Mouse (Mus musculus): ENCODE data around the gene Ddx1. TPM values are rescaled to one million over a fixed set of nuclear protein-coding genes. Genes with fewer than 3 reads are reported as not detected.
"Not testable (repeated sequence)": the region's sequence is repeated elsewhere in the genome, so short reads cannot be mapped to it uniquely, and the experiment has no call there.

Ddx1 gene
- polyA plus RNA-seq, 1 experiment from 2014 or later = 211 TPM

- WGBS = 65% methylated on average over 3 of the region's 3 CpGs
- no peak for DNase-seq (ENCODE audit: extremely low spot score, low spot score)
- H3K4me1 ChIP-seq = 0 out of 2 replicates have a peak, but pooled peaks cover 4% of the 10 kb centered on the region
- H3K27ac ChIP-seq = no peak overlapping the region
- no peaks in the 10 kb centered on the region for H3K27me3 ChIP-seq (ENCODE audit: poor library complexity, severe bottlenecking)
- no peak overlapping the region for H3K4me3 ChIP-seq
- H3K36me3 ChIP-seq (replicated peaks) = no peaks in the 10 kb centered on the region
- H3K9me3 ChIP-seq = no peaks in the 10 kb centered on the region
Measured at GRCm38 (mm10) chr12:13198157-13198556, 50.9 kb downstream of the Ddx1 start.

GRCm38 (mm10) chr12:13196146-13196545 lies 52.9 kb downstream of the Ddx1 start:
- H3K9me3 ChIP-seq = no peaks in the 10 kb centered on the region

DNA sequence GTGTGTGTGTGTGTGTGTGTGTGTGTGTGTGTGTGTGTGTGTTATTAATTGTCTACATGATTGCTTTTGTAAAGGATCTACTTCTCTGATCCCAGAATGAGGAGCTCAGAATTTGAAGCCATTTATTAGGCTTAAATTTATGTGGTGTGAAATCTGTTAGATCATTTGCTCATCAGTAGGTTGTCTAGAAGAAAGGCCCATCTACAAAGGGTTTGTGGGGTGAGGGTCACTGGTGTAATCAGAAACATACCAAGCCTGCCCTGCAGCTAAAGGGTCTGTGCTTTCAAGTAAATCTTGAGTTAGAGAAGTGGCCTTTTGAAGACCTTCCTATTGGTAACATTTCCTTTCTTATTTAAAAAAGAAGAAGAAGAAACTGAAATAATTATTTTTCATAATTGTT lies 53.5 kb downstream of the Ddx1 start:
- DNase-seq (ENCODE audit: extremely low spot score, low spot score) = no peak
- no peaks in the 10 kb centered on the region for H3K27me3 ChIP-seq (ENCODE audit: poor library complexity, severe bottlenecking)
- 0 out of 2 replicates have a peak, but pooled peaks cover 4% of the 10 kb centered on the region for H3K4me1 ChIP-seq
- no peak overlapping the region for H3K4me3 ChIP-seq
- H3K36me3 ChIP-seq (replicated peaks) = no peaks in the 10 kb centered on the region
- H3K9me3 ChIP-seq = no peaks in the 10 kb centered on the region
- H3K27ac ChIP-seq = no peak overlapping the region

More at GRCm38 (mm10) chr12:13196146-13196545, 52.9 kb downstream of the Ddx1 start:
- 75% methylated on average over 4 of the region's 4 CpGs for WGBS
- Histone ChIP-seq H3K4me3 (no peak overlapping the region), H3K27ac (no peak overlapping the region), H3K36me3 (replicated peaks) (no peaks in the 10 kb centered on the region), H3K27me3 (ENCODE audit: poor library complexity, severe bottlenecking) (no peaks in the 10 kb centered on the region), H3K4me1 (0 out of 2 replicates have a peak, but pooled peaks cover 4% of the 10 kb centered on the region)
- no peak for DNase-seq (ENCODE audit: extremely low spot score, low spot score)

DNA sequence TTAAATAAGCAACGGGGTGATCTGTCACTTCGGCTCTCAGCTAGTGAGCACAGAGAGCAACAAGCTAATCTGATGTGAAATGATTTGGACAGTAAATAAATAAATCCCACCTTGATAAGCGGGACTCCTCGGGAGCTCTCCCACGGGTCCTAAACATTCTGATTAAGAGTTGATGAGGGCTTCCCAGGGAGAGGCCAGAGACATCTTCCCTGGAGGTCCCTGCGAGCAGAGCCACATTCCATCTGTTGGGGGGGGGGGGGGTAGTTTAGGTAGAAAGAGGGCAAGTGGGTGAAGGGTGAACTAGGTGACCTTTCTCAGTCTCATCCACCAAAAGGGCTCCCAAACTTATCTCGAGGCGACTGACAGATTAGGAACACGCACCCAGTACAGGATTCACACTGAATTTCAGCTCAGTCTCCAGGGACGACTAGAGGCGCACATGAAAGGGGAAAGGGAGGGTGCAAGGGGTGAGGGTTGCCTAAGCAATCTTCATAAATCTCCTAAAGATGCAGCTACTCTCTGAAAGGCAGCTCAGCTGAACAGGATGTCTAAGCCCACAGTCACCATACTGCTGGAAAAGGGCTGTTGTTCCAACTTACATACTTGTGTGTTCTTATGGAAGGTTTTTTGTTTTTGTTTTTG lies 60.8 kb downstream of the Ddx1 start:
- Histone ChIP-seq H3K27me3 (ENCODE audit: poor library complexity, severe bottlenecking) (no peaks in the 10 kb centered on the region), H3K4me3 (no peak overlapping the region), H3K36me3 (replicated peaks) (no peaks in the 10 kb centered on the region), H3K27ac (no peak overlapping the region), H3K9me3 (no peaks in the 10 kb centered on the region), H3K4me1 (peaks cover 26% of the 10 kb centered on the region)
- DNase-seq (ENCODE audit: extremely low spot score, low spot score) = no peak
- WGBS = 70% methylated on average over 11 of the region's 11 CpGs

DNA sequence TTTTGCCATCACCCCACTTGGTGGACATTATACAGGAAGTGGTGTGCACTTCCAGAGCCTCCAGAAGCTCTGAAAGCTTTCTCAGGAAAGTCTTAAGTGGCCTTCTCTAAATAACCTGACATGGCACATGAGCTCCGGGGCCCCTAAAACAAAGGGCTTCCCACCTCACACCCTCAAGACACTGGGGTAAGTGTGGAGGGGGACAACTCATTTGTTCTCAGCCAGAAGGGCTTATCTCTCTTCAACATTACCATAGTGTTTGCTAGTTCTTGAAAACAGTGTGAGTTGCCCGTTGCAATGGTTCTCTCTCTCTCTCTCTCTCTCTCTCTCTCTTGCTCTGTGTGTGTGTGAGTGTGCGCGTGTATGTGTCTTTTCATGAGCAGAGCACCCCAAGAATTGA lies 62.8 kb downstream of the Ddx1 start:
- WGBS = 92% methylated on average over 4 of the region's 4 CpGs
- Histone ChIP-seq H3K4me1 (peaks cover 45% of the 10 kb centered on the region), H3K9me3 (no peaks in the 10 kb centered on the region), H3K4me3 (no peak overlapping the region), H3K36me3 (replicated peaks) (no peaks in the 10 kb centered on the region), H3K27ac (no peak overlapping the region), H3K27me3 (ENCODE audit: poor library complexity, severe bottlenecking) (peaks cover 5% of the 10 kb centered on the region; the same call in 1 of the 2 replicates)
- DNase-seq (ENCODE audit: extremely low spot score, low spot score) = no peak

- peak overlapping the region; percentile 68 for H3K27ac ChIP-seq
Measured at GRCm38 (mm10) chr12:13184873-13185361, 64.1 kb downstream of the Ddx1 start.

DNA sequence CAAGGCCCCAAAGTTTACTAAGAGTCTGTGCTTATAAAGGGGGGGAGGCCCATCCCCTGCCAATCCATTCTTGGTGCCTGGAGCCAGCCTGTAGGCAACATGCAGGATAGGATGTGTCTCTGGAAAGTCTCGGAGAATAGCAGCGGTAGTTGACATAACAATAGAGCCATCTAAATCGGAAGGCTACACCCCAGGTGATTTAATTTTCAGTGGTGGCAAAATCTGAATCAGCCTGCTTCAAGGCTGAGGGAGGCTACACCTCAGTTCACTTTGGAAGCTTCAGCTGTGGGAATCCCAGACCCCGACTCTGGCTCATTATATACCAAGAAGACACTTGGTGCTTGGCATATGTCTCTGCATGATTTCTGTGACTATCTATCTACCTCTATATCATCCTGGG lies 64.9 kb downstream of the Ddx1 start:
- peak overlapping the region; percentile 68 for H3K27ac ChIP-seq
- not testable (repeated sequence) for H3K27me3 ChIP-seq (ENCODE audit: poor library complexity, severe bottlenecking); H3K4me3 ChIP-seq; DNase-seq (ENCODE audit: extremely low spot score, low spot score); H3K36me3 ChIP-seq (replicated peaks); H3K9me3 ChIP-seq
- peaks cover 58% of the 10 kb centered on the region for H3K4me1 ChIP-seq
- WGBS = 88% methylated on average over 4 of the region's 4 CpGs

More at GRCm38 (mm10) chr12:13184873-13185361, 64.1 kb downstream of the Ddx1 start:
- H3K9me3 ChIP-seq = no peaks in the 10 kb centered on the region
- peaks cover 58% of the 10 kb centered on the region for H3K4me1 ChIP-seq
- no peak overlapping the region for H3K4me3 ChIP-seq
- H3K36me3 ChIP-seq (replicated peaks) = no peaks in the 10 kb centered on the region
- WGBS = 74% methylated on average over 11 of the region's 11 CpGs
- H3K27me3 ChIP-seq (ENCODE audit: poor library complexity, severe bottlenecking) = peaks cover 5% of the 10 kb centered on the region; the same call in 1 of the 2 replicates
- no peak for DNase-seq (ENCODE audit: extremely low spot score, low spot score)

DNA sequence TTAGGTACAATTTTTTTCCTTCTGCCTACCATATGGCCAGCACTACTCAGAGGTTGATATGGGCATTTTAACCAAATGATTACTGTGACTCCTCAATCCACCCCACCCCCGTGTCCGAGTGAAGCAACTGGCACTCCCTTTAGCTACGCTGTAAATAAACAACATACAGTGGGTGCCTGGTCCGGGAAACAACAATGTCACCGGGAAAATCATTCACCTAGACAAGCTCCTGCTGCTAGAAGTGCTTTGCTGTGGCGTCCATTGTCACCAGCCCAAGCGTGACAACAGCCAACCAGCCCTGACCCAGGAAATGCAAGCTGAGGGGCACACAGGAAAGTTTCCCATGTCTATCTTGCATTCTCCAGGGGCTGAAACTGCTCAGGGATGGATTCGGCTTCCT lies 66.8 kb downstream of the Ddx1 start:
- no peak for DNase-seq (ENCODE audit: extremely low spot score, low spot score)
- no peaks in the 10 kb centered on the region for H3K9me3 ChIP-seq
- no peaks in the 10 kb centered on the region for H3K36me3 ChIP-seq (replicated peaks)
- peaks cover 5% of the 10 kb centered on the region; the same call in 1 of the 2 replicates for H3K27me3 ChIP-seq (ENCODE audit: poor library complexity, severe bottlenecking)
- WGBS = 74% methylated on average over 8 of the region's 8 CpGs
- H3K4me1 ChIP-seq = peaks cover 55% of the 10 kb centered on the region
- no peak overlapping the region for H3K4me3 ChIP-seq
- peak overlapping the region; percentile 60 for H3K27ac ChIP-seq

DNA sequence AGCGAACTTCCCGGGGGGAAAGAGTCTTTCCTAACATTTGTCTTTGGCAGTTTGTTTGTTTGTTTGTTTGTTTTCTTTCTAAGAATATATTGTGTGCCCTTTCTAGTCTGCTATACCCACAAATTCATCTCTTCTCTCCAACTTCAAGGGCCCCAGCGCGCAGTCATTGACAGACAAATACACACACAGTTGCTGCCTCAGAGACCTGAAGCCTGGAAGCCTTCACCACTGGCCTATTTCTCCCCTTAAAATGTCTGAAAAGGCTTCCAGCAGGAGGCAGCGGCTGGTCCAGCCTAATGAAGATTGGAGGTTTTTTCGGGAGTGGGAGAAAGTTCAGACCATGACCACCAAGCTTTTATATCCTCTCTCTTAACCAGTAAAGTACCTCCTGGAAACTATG lies 67.3 kb downstream of the Ddx1 start:
- Histone ChIP-seq H3K4me3 (no peak overlapping the region), H3K27ac (peak overlapping the region; percentile 30; the same call in 1 of the 2 replicates), H3K36me3 (replicated peaks) (no peaks in the 10 kb centered on the region), H3K9me3 (no peaks in the 10 kb centered on the region), H3K27me3 (ENCODE audit: poor library complexity, severe bottlenecking) (peaks cover 5% of the 10 kb centered on the region; the same call in 1 of the 2 replicates), H3K4me1 (peaks cover 60% of the 10 kb centered on the region)
- WGBS = 87% methylated on average over 6 of the region's 6 CpGs
- DNase-seq (ENCODE audit: extremely low spot score, low spot score) = no peak

DNA sequence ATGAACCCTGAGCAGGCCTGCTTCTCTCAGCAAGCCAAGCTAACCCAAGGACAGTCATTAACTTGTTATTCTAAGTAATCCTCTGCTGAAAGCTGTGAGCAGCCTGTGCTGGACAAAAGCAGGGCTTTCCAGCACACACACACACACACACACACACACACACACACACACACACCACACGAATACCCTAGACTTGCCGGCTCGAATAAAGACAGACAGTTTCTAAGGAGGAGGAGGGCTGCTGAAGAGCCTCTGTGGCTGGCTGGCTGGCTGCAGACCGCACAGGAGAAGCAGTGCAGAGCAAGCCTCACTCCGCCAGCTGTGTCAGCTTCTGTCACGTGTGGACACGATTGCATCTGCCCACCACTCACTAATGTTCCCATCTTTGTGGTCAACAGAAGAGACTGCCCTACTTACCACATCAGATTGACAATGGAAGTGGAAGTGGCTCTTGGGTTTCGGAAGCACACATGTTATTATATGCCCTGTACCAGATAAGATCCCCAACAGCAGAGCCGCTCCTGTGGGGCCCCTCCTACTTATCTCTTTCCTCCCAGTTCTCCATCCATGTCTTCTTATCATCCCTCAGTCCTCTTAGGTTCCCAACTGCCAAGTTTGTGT lies 68.2 kb downstream of the Ddx1 start:
- no peak overlapping the region for H3K4me3 ChIP-seq
- peaks cover 69% of the 10 kb centered on the region for H3K4me1 ChIP-seq
- no peaks in the 10 kb centered on the region for H3K9me3 ChIP-seq
- DNase-seq (ENCODE audit: extremely low spot score, low spot score) = peak; percentile 62
- H3K27me3 ChIP-seq (ENCODE audit: poor library complexity, severe bottlenecking) = peaks cover 5% of the 10 kb centered on the region; the same call in 1 of the 2 replicates
- 36% methylated on average over 9 of the region's 9 CpGs for WGBS
- H3K27ac ChIP-seq = peak overlapping the region; percentile 79
- no peaks in the 10 kb centered on the region for H3K36me3 ChIP-seq (replicated peaks)

DNA sequence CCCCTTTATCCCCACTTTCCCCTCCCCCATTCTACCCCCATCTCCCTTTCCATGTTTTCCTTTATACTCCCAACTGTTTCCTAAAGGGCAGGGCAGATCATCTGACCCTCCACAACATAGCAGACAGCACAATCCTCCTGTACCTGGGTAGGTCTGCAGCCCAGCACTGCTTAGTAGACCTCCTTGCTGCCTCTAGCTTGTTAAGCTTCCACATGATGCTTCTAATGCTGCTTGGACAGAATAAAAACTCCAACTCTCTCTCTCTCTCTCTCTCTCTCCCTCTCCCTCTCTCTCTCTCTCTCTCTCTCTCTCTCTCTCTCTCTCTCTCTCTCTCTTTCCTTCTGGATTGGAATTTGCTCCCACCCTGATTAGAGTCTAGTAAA lies 68.7 kb downstream of the Ddx1 start:
- DNase-seq (ENCODE audit: extremely low spot score, low spot score) = no peak
- Histone ChIP-seq H3K27ac (peak overlapping the region; percentile 79), H3K36me3 (replicated peaks) (no peaks in the 10 kb centered on the region), H3K27me3 (ENCODE audit: poor library complexity, severe bottlenecking) (peaks cover 5% of the 10 kb centered on the region; the same call in 1 of the 2 replicates), H3K4me3 (no peak overlapping the region), H3K4me1 (peaks cover 73% of the 10 kb centered on the region), H3K9me3 (no peaks in the 10 kb centered on the region)

DNA sequence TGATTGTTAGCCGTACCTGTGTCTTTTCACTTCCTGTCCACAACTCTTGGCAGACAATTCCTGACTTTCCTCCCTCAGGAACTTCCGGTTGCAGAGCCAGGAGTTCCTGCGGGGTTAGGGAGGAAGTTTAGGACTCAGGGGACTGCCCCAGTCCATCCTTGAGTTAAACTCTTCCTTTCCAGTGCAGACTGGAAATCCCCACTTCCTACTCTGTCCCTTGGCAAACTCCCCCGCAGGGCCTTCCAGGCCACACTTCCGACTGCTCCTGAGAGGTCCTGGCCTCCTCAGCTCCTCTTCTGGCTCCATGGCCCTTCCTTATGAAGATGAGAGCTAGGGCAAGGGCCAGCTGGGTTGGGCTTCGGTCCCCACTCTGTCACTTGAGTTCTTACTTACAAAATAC lies 71.4 kb downstream of the Ddx1 start:
- 75% methylated on average over 6 of the region's 6 CpGs for WGBS
- peaks cover 63% of the 10 kb centered on the region for H3K4me1 ChIP-seq
- no peaks in the 10 kb centered on the region for H3K27me3 ChIP-seq (ENCODE audit: poor library complexity, severe bottlenecking)
- DNase-seq (ENCODE audit: extremely low spot score, low spot score) = no peak
- H3K4me3 ChIP-seq = no peak overlapping the region
- no peaks in the 10 kb centered on the region for H3K36me3 ChIP-seq (replicated peaks)
- no peaks in the 10 kb centered on the region for H3K9me3 ChIP-seq
- H3K27ac ChIP-seq = no peak overlapping the region; the same call in 1 of the 2 replicates

DNA sequence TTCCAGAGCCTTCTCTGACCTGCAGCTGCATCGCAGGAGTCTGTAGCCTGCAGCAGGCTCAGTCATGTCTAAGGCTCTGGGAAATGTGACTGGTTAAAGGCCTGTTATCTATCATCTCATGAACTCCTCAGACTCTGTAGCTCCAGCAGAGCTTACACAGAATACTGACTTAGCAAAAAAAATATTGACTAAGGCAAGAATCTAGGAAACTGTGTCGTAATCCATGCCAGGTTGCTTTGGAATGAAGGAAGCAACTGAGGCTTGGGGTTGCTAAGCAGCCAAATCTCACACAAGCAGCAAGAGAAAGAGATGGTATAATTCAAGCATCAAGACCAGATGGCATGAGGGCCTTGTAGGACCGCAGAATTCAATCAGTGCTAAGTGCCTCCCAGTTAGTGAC lies 72.1 kb downstream of the Ddx1 start:
- H3K36me3 ChIP-seq (replicated peaks) = no peaks in the 10 kb centered on the region
- WGBS = 77% methylated on average over 3 of the region's 3 CpGs
- no peak for DNase-seq (ENCODE audit: extremely low spot score, low spot score)
- no peak overlapping the region for H3K4me3 ChIP-seq
- H3K9me3 ChIP-seq = no peaks in the 10 kb centered on the region
- peaks cover 56% of the 10 kb centered on the region for H3K4me1 ChIP-seq
- H3K27me3 ChIP-seq (ENCODE audit: poor library complexity, severe bottlenecking) = no peaks in the 10 kb centered on the region
- peak overlapping the region; percentile 56; the same call in 1 of the 2 replicates for H3K27ac ChIP-seq
